Mouse (Mus musculus) kidney, postnatal 0 days (tissue): Measurements from ENCODE around the gene Ncoa1. TPM values are rescaled to one million over a fixed set of nuclear protein-coding genes. Genes with fewer than 3 reads are reported as not detected.

Experiments
- ATAC-seq: fragments of 200-750 bp; cut with Nextera tagmentation; replicated peaks from 2 replicates; pipeline ENCODE4 v1.8.0; 2017; ENCODE audit warnings: low read depth, moderate number of reproducible peaks, moderate TSS enrichment, moderate library complexity; ENCODE audit not compliant: low FRiP score
- DNase-seq: peaks from one replicate; pipeline ENCODE4 v3.0.0-alpha.2; 2016; ENCODE audit warnings: low spot score
- H3K27ac ChIP-seq: fragments of 300-500 bp; sonication (generic); 2 replicates; pipeline ENCODE4 v1.5.1; 2014; ENCODE audit warnings: mild to moderate bottlenecking
- H3K27me3 ChIP-seq: fragments of 300-500 bp; sonication (generic); 2 replicates; pipeline ENCODE4 v1.6.1; 2014; ENCODE audit warnings: low read length, mixed read lengths; ENCODE audit not compliant: insufficient read depth
- H3K36me3 ChIP-seq: fragments of 300-500 bp; sonication (generic); 2 replicates; pipeline ENCODE4 v1.6.1; 2014; ENCODE audit warnings: low read length, mixed read lengths; ENCODE audit not compliant: insufficient read depth
- H3K4me1 ChIP-seq: fragments of 300-500 bp; sonication (generic); replicated peaks from 2 replicates; pipeline ENCODE4 v1.6.1; 2014; ENCODE audit warnings: antibody characterized with exemption, low read length, mixed read lengths; ENCODE audit not compliant: insufficient read depth
- H3K4me2 ChIP-seq: fragments of 300-500 bp; sonication (generic); 2 replicates; pipeline ENCODE4 v1.6.1; 2014; ENCODE audit warnings: mild to moderate bottlenecking, low read length, moderate library complexity, mixed read lengths
- H3K4me3 ChIP-seq: fragments of 300-500 bp; sonication (generic); replicated peaks from 2 replicates; pipeline ENCODE4 v1.5.1; 2014; ENCODE audit warnings: low read depth, low read length
- H3K9ac ChIP-seq: fragments of 300-500 bp; sonication (generic); 2 replicates; pipeline ENCODE4 v1.6.1; 2014; ENCODE audit warnings: low read depth, low read length
- H3K9me3 ChIP-seq: fragments of 300-500 bp; sonication (generic); replicated peaks from 2 replicates; pipeline ENCODE4 v1.6.1; 2016; ENCODE audit warnings: low read length, inconsistent platforms, mixed read lengths
- CTCF ChIP-seq: IDR thresholded peaks from 2 replicates; pipeline ENCODE4 v1.5.1; 2016; ENCODE audit warnings: antibody characterized with exemption, low read depth, mild to moderate bottlenecking, moderate library complexity
- WGBS: fragments of 180-500 bp; shearing (Covaris S2); extraction: QIAGEN DNeasy Blood & Tissue Kit; methylation state at CpG from one replicate; pipeline ENCODE4 v1.1.7; 2014; 5-methylcytosine and 5-hydroxymethylcytosine counted together
- polyA plus RNA-seq: library from polyadenylated mRNA; unstranded; fragments of >200 nt; fragmentation: Nextera tagmentation; extraction: Ambion mirVana; gene quantifications from 2 replicates; pipeline ENCODE4 v1.2.1, GENCODE M21; 2015

Gene Ncoa1
- polyA plus RNA-seq, 1 experiment from 2014 or later: 8.7 TPM

DNA sequence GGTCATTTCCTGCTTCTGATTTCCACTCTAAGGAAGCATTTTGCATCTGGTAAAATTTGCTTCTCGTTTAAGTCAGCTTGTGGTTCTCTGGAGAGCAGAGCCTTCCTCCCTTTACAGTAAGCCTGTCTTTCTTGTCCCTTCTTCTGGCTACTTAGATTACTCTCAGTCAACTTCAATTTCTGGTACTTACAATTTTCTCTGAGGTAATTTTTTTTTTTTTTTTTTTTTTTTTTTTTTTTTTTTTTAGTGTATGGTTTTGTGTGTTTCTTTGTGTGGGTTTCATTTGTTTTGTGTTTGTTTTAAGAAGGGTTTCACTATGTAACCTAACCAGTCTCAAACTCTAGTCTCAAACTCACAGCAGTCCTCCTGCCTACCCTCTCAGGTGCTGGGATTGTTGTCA is 31.2 kb upstream of the Ncoa1 start:
- no peak for TF ChIP-seq CTCF
- Histone ChIP-seq H3K27me3 (no peaks in the 10 kb centered on the region), H3K4me3 (no peak overlapping the region), H3K4me2 (no peak overlapping the region), H3K9ac (no peak overlapping the region), H3K27ac (no peak overlapping the region), H3K9me3 (no peaks in the 10 kb centered on the region), H3K36me3 (no peaks in the 10 kb centered on the region), H3K4me1 (no peaks in the 10 kb centered on the region)
- WGBS: 46% methylated on average over 1 of the region's 1 CpGs
- no peak for DNase-seq
- no peak for ATAC-seq

GRCm38 (mm10) chr12:4507461-4507860 is 30.5 kb upstream of the Ncoa1 start:
- WGBS: 30% methylated on average over 6 of the region's 6 CpGs
- H3K9me3 ChIP-seq: no peaks in the 10 kb centered on the region
- no peak for ATAC-seq

GRCm38 (mm10) chr12:4506810-4507430 is 29.9 kb upstream of the Ncoa1 start:
- no peak overlapping the region for H3K27ac ChIP-seq
- ATAC-seq: no peak
- DNase-seq: no peak
- H3K36me3 ChIP-seq: no peaks in the 10 kb centered on the region
- WGBS: 34% methylated on average over 7 of the region's 7 CpGs
- no peak overlapping the region for H3K9ac ChIP-seq
- no peak overlapping the region for H3K4me2 ChIP-seq
- no peaks in the 10 kb centered on the region for H3K9me3 ChIP-seq
- no peaks in the 10 kb centered on the region for H3K27me3 ChIP-seq
- no peak overlapping the region for H3K4me3 ChIP-seq
- no peak for TF ChIP-seq CTCF
- H3K4me1 ChIP-seq: no peaks in the 10 kb centered on the region

More at GRCm38 (mm10) chr12:4507461-4507860, 30.5 kb upstream of the Ncoa1 start:
- no peak for TF ChIP-seq CTCF
- no peak overlapping the region for H3K27ac ChIP-seq
- H3K9ac ChIP-seq: no peak overlapping the region
- H3K36me3 ChIP-seq: no peaks in the 10 kb centered on the region
- no peaks in the 10 kb centered on the region for H3K27me3 ChIP-seq
- DNase-seq: no peak
- H3K4me3 ChIP-seq: no peak overlapping the region
- H3K4me1 ChIP-seq: no peaks in the 10 kb centered on the region
- H3K4me2 ChIP-seq: no peak overlapping the region

- no peaks in the 10 kb centered on the region for H3K36me3 ChIP-seq
- no peak for ATAC-seq
- H3K4me2 ChIP-seq: no peak overlapping the region
- no peak for DNase-seq
- no peak overlapping the region for H3K9ac ChIP-seq
- H3K27ac ChIP-seq: no peak overlapping the region
- no peak for TF ChIP-seq CTCF
- 77% methylated on average over 6 of the region's 6 CpGs for WGBS
- H3K9me3 ChIP-seq: no peaks in the 10 kb centered on the region
- H3K27me3 ChIP-seq: no peaks in the 10 kb centered on the region
- no peak overlapping the region for H3K4me3 ChIP-seq
- H3K4me1 ChIP-seq: no peaks in the 10 kb centered on the region
These were observed 28.3 kb upstream of the Ncoa1 start for GRCm38 (mm10) chr12:4505298-4505697.

DNA sequence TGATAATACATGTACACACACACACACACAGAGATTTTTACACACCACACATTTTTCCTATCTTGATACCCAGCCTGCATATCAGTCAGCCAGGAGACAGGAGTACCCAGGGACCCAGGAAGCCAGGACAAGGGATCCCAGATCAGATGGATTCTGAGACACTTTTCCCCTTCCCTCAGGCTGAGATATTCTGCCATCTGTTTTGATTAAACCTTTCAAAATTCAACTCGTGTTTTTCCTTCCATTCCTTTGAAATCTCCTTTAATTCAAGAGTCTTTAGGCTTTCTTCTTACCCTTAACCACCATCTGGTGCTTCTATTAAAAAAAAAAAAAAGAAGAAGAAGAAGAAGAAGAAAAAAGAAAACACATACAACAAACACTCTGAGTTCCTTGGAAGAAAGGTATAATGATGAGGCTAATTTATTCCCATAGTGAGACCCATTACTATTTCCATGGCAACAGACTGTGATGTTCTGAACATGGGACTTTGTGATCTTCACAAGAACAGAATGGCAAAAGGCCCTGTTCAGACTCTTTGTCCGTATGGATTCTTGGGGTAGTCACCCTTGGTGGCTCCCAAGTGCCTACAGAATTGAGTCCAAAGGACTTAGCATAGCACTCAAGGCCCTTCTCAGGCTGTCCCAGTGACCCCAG is 26.8 kb upstream of the Ncoa1 start:
- Histone ChIP-seq H3K4me1 (no peaks in the 10 kb centered on the region), H3K9me3 (no peaks in the 10 kb centered on the region), H3K4me2 (no peak overlapping the region), H3K27me3 (no peaks in the 10 kb centered on the region), H3K27ac (no peak overlapping the region), H3K4me3 (no peak overlapping the region), H3K9ac (no peak overlapping the region), H3K36me3 (no peaks in the 10 kb centered on the region)
- WGBS: 83% methylated on average over 2 of the region's 2 CpGs
- TF ChIP-seq CTCF: no peak
- ATAC-seq (no peak), DNase-seq (no peak)

DNA sequence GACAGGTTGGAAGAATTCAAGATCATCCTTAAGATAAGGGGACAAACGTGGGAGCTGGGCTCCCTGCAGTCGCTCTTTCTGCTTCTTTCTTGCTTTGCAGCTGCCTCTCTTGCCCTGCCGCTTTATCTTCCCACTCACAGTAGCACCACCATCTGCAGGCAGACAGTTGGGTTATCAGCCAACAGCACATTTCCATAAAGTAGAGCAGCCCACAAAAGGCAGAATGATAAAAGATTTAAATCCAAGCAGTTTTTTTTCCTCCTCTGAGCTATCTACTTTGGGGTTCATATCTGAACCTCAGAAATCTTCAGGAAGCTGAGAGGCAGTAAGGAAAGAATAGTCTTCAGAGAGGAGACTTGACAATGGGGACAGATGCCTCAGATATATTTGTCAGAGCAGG is 24.9 kb upstream of the Ncoa1 start:
- H3K27me3 ChIP-seq: no peaks in the 10 kb centered on the region
- no peak overlapping the region for H3K4me3 ChIP-seq
- no peak overlapping the region for H3K27ac ChIP-seq
- 45% methylated on average over 3 of the region's 3 CpGs for WGBS
- no peak overlapping the region for H3K9ac ChIP-seq
- no peaks in the 10 kb centered on the region for H3K4me1 ChIP-seq
- no peaks in the 10 kb centered on the region for H3K36me3 ChIP-seq
- H3K9me3 ChIP-seq: no peaks in the 10 kb centered on the region
- DNase-seq: no peak
- no peak for ATAC-seq
- TF ChIP-seq CTCF: no peak
- no peak overlapping the region for H3K4me2 ChIP-seq

DNA sequence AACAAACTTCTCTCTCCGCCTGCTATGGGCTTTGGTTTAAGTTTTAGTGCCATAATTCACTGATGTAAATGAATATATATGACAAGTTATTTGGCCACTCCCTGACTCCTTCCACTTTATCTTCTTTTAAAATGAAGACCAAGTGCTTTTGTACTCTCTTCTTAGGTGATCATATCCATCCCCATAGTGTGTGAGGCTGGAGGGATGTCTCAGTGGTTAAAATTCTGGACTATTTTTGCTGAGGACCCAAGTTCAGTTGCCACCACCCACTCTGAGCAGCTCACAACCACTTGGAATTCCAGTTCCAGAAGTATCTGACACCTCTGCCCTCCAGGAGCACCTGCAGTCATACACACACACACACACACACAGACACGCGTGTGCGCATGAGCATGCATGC is 23.5 kb upstream of the Ncoa1 start:
- Histone ChIP-seq H3K4me3 (no peak overlapping the region), H3K9me3 (no peaks in the 10 kb centered on the region), H3K4me2 (no peak overlapping the region), H3K36me3 (no peaks in the 10 kb centered on the region), H3K4me1 (no peaks in the 10 kb centered on the region), H3K27me3 (no peaks in the 10 kb centered on the region), H3K27ac (no peak overlapping the region), H3K9ac (no peak overlapping the region)
- no peak for DNase-seq
- ATAC-seq: no peak
- 92% methylated on average over 4 of the region's 4 CpGs for WGBS
- no peak for TF ChIP-seq CTCF
